Mouse (Mus musculus): Measurements from ENCODE around the gene Mdga1.
"Not testable (repeated sequence)": the region's sequence is repeated elsewhere in the genome, so short reads cannot be mapped to it uniquely, and the experiment has no call there.

GRCm38 (mm10) chr17:29781472-29781871 is 188.4 kb downstream of the Mdga1 start:
- not testable (repeated sequence) for TF ChIP-seq CTCF (conservative IDR thresholded peaks at IDR 0.05; ENCODE audit: low read length); POU5F1 (IDR thresholded peaks at IDR 0.05; ENCODE audit: borderline replicate concordance, low read length); NANOG (IDR thresholded peaks at IDR 0.05; ENCODE audit: borderline replicate concordance, low read length)
